Mouse (Mus musculus): ENCODE measurements around the gene Mab21l3. TPM values are rescaled to one million over a fixed set of nuclear protein-coding genes. Genes with fewer than 3 reads are reported as not detected.

Mab21l3 gene
- polyA plus RNA-seq, 1 experiment, result 0.15 TPM

- Histone ChIP-seq H3K27ac (ENCODE audit: insufficient read depth, low read depth, low read length) (0 out of 2 replicates have a peak overlapping the region, but pooled peaks have one; percentile 13), H3K4me1 (ENCODE audit: control insufficient read depth, insufficient read depth, low read length) (peaks cover 4% of the 10 kb centered on the region), H3K4me3 (ENCODE audit: insufficient read depth, low read length) (no peak overlapping the region)
- no peak for TF ChIP-seq CTCF (IDR thresholded peaks at IDR 0.05; ENCODE audit: low read depth, low read length)
- no peak for TF ChIP-seq POLR2A (IDR thresholded peaks at IDR 0.05; ENCODE audit: borderline replicate concordance, low read depth, low read length)
These were observed 2.7 kb downstream of the Mab21l3 start for GRCm38 (mm10) chr3:101846096-101846495.

GRCm38 (mm10) chr3:101842372-101843094 is 6.2 kb downstream of the Mab21l3 start:
- Histone ChIP-seq H3K4me1 (ENCODE audit: control insufficient read depth, insufficient read depth, low read length) (peaks cover 4% of the 10 kb centered on the region), H3K27ac (ENCODE audit: insufficient read depth, low read depth, low read length) (no peak overlapping the region), H3K4me3 (ENCODE audit: insufficient read depth, low read length) (no peak overlapping the region)
- TF ChIP-seq CTCF (IDR thresholded peaks at IDR 0.05; ENCODE audit: low read depth, low read length) (no peak), POLR2A (IDR thresholded peaks at IDR 0.05; ENCODE audit: borderline replicate concordance, low read depth, low read length) (no peak)

GRCm38 (mm10) chr3:101839327-101839726 is 9.4 kb downstream of the Mab21l3 start:
- no peak overlapping the region for H3K4me3 ChIP-seq (ENCODE audit: insufficient read depth, low read length)
- H3K4me1 ChIP-seq (ENCODE audit: control insufficient read depth, insufficient read depth, low read length), result peaks cover 13% of the 10 kb centered on the region
- H3K27ac ChIP-seq (ENCODE audit: insufficient read depth, low read depth, low read length), result no peak overlapping the region
- TF ChIP-seq POLR2A (IDR thresholded peaks at IDR 0.05; ENCODE audit: borderline replicate concordance, low read depth, low read length), result no peak

GRCm38 (mm10) chr3:101836971-101837370 is 11.8 kb downstream of the Mab21l3 start:
- Histone ChIP-seq H3K27ac (ENCODE audit: insufficient read depth, low read depth, low read length) (no peak overlapping the region), H3K4me3 (ENCODE audit: insufficient read depth, low read length) (no peak overlapping the region), H3K4me1 (ENCODE audit: control insufficient read depth, insufficient read depth, low read length) (peaks cover 13% of the 10 kb centered on the region)
- no peak for TF ChIP-seq CTCF (IDR thresholded peaks at IDR 0.05; ENCODE audit: low read depth, low read length)
- TF ChIP-seq POLR2A (IDR thresholded peaks at IDR 0.05; ENCODE audit: borderline replicate concordance, low read depth, low read length), result no peak

- Histone ChIP-seq H3K27ac (ENCODE audit: insufficient read depth, low read depth, low read length) (no peak overlapping the region), H3K4me1 (ENCODE audit: control insufficient read depth, insufficient read depth, low read length) (peaks cover 13% of the 10 kb centered on the region), H3K4me3 (ENCODE audit: insufficient read depth, low read length) (no peak overlapping the region)
- TF ChIP-seq POLR2A (IDR thresholded peaks at IDR 0.05; ENCODE audit: borderline replicate concordance, low read depth, low read length), result no peak
- no peak for TF ChIP-seq CTCF (IDR thresholded peaks at IDR 0.05; ENCODE audit: low read depth, low read length)
These were observed 12.2 kb downstream of the Mab21l3 start for GRCm38 (mm10) chr3:101836532-101836931.

- Histone ChIP-seq H3K27ac (ENCODE audit: insufficient read depth, low read depth, low read length) (no peak overlapping the region), H3K4me1 (ENCODE audit: control insufficient read depth, insufficient read depth, low read length) (peaks cover 13% of the 10 kb centered on the region), H3K4me3 (ENCODE audit: insufficient read depth, low read length) (no peak overlapping the region)
- no peak for TF ChIP-seq CTCF (IDR thresholded peaks at IDR 0.05; ENCODE audit: low read depth, low read length)
- no peak for TF ChIP-seq POLR2A (IDR thresholded peaks at IDR 0.05; ENCODE audit: borderline replicate concordance, low read depth, low read length)
These were observed 12.7 kb downstream of the Mab21l3 start for GRCm38 (mm10) chr3:101836045-101836444.

- Histone ChIP-seq H3K4me1 (ENCODE audit: control insufficient read depth, insufficient read depth, low read length) (peaks cover 7% of the 10 kb centered on the region), H3K4me3 (ENCODE audit: insufficient read depth, low read length) (no peak overlapping the region), H3K27ac (ENCODE audit: insufficient read depth, low read depth, low read length) (no peak overlapping the region)
- TF ChIP-seq CTCF (IDR thresholded peaks at IDR 0.05; ENCODE audit: low read depth, low read length), result no peak
- no peak for TF ChIP-seq POLR2A (IDR thresholded peaks at IDR 0.05; ENCODE audit: borderline replicate concordance, low read depth, low read length)
These were observed 17.4 kb downstream of the Mab21l3 start for GRCm38 (mm10) chr3:101831189-101831858.

GRCm38 (mm10) chr3:101829881-101830616 is 18.7 kb downstream of the Mab21l3 start:
- no peaks in the 10 kb centered on the region for H3K4me1 ChIP-seq (ENCODE audit: control insufficient read depth, insufficient read depth, low read length)
- no peak overlapping the region for H3K4me3 ChIP-seq (ENCODE audit: insufficient read depth, low read length)
- H3K27ac ChIP-seq (ENCODE audit: insufficient read depth, low read depth, low read length), result no peak overlapping the region
- TF ChIP-seq CTCF (IDR thresholded peaks at IDR 0.05; ENCODE audit: low read depth, low read length) (no peak), POLR2A (IDR thresholded peaks at IDR 0.05; ENCODE audit: borderline replicate concordance, low read depth, low read length) (no peak)

GRCm38 (mm10) chr3:101828595-101828994 is 20.2 kb downstream of the Mab21l3 start:
- TF ChIP-seq CTCF (IDR thresholded peaks at IDR 0.05; ENCODE audit: low read depth, low read length) (no peak), POLR2A (IDR thresholded peaks at IDR 0.05; ENCODE audit: borderline replicate concordance, low read depth, low read length) (no peak)
- no peak overlapping the region for H3K4me3 ChIP-seq (ENCODE audit: insufficient read depth, low read length)
- no peaks in the 10 kb centered on the region for H3K4me1 ChIP-seq (ENCODE audit: control insufficient read depth, insufficient read depth, low read length)

More at GRCm38 (mm10) chr3:101828595-101828994, 20.2 kb downstream of the Mab21l3 start:
- no peak overlapping the region for H3K27ac ChIP-seq (ENCODE audit: insufficient read depth, low read depth, low read length)
